Mouse (Mus musculus) forebrain, embryonic 12.5 days (tissue): ENCODE measurements at regions not wholly inside any gene's neighbourhood (a gene's known extent, or its start where the extent isn't known, plus 50 kb on each side); places are given as distances from the start of the nearest gene placed in this dataset.

Source experiments
- ATAC-seq: fragments of 200-750 bp; cut with Nextera tagmentation; 2 replicates; pipeline ENCODE4 v1.8.0; 2017; ENCODE audit warnings: moderate TSS enrichment; ENCODE audit not compliant: low FRiP score
- H3K27ac ChIP-seq: fragments of 300-500 bp; sonication (generic); 2 replicates; pipeline ENCODE4 v1.5.1; 2016; ENCODE audit warnings: mild to moderate bottlenecking
- H3K27me3 ChIP-seq: fragments of 300-500 bp; sonication (generic); 2 replicates; pipeline ENCODE4 v1.6.1; 2016; ENCODE audit warnings: mild to moderate bottlenecking
- H3K36me3 ChIP-seq: fragments of 300-500 bp; sonication (generic); replicated peaks from 2 replicates; pipeline ENCODE4 v1.6.1; 2016; ENCODE audit warnings: mild to moderate bottlenecking
- H3K4me1 ChIP-seq: fragments of 300-500 bp; sonication (generic); 2 replicates; pipeline ENCODE4 v1.6.1; 2016
- H3K4me2 ChIP-seq: fragments of 300-500 bp; sonication (generic); 2 replicates; pipeline ENCODE4 v1.6.1; 2016; ENCODE audit warnings: mild to moderate bottlenecking, moderate library complexity
- H3K4me3 ChIP-seq: fragments of 300-500 bp; sonication (generic); replicated peaks from 2 replicates; pipeline ENCODE4 v1.5.1; 2016; ENCODE audit warnings: mild to moderate bottlenecking
- H3K9ac ChIP-seq: fragments of 300-500 bp; sonication (generic); 2 replicates; pipeline ENCODE4 v1.6.1; 2016; ENCODE audit warnings: mild to moderate bottlenecking
- H3K9me3 ChIP-seq: fragments of 300-500 bp; sonication (generic); 2 replicates; pipeline ENCODE4 v1.6.1; 2016
- WGBS: fragments of 180-500 bp; shearing (Covaris S2); methylation state at CpG from one replicate; pipeline ENCODE4 v1.1.7; 2016; 5-methylcytosine and 5-hydroxymethylcytosine counted together

GRCm38 (mm10) chr14:62037917-62038316 is 254.5 kb upstream of the Rnaseh2b start:
- Histone ChIP-seq H3K9me3 (no peaks in the 10 kb centered on the region), H3K4me3 (no peak overlapping the region), H3K27me3 (no peaks in the 10 kb centered on the region), H3K27ac (no peak overlapping the region), H3K9ac (no peak overlapping the region), H3K4me2 (no peak overlapping the region), H3K4me1 (peaks cover 10% of the 10 kb centered on the region), H3K36me3 (no peaks in the 10 kb centered on the region)
- 92% methylated on average over 5 of the region's 5 CpGs for WGBS
- ATAC-seq: no peak

DNA sequence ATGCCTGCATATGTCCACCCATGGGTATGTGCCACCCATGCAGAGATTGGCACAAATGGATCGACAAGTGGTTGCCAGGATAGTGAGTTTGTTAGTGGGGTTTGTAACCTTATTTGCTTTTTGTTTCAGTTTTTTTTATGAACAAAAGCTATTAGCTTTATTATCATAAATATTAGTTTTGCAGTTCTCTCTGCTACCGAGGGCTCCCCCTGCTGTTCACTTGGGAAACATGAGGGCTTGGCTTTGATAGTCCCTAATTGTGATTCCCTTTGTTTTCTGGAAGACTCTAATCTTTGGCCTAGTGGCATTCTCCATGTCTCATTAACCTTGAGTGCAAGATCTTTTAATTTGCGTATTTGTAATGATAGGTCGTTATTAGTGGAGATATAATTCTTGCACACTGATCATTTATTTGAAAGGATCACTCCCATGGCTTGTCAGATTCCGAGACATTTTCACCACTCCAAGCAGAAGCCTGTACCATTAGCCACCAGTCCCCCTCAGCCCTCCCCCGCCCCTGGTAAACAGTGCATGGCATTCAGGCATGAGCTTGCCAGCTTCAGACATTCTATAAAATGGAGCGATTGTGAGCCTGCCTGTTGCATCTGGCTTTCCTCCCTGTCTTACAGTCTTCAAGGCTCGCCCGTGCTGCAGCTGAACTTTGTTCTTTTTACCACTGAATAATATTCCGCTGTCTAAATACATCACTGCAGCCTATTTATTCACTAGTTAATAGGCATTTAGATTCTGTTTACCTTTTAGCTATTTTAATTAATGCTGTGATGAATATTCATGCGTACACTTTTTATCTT is 249.9 kb upstream of the Rnaseh2b start:
- Histone ChIP-seq H3K9me3 (no peaks in the 10 kb centered on the region), H3K4me2 (no peak overlapping the region), H3K27me3 (no peaks in the 10 kb centered on the region), H3K4me1 (no peaks in the 10 kb centered on the region; the same call in 1 of the 2 replicates), H3K9ac (no peak overlapping the region), H3K4me3 (no peak overlapping the region), H3K27ac (no peak overlapping the region), H3K36me3 (no peaks in the 10 kb centered on the region)
- 32% methylated on average over 11 of the region's 11 CpGs for WGBS
- peak; percentile 95 for ATAC-seq

DNA sequence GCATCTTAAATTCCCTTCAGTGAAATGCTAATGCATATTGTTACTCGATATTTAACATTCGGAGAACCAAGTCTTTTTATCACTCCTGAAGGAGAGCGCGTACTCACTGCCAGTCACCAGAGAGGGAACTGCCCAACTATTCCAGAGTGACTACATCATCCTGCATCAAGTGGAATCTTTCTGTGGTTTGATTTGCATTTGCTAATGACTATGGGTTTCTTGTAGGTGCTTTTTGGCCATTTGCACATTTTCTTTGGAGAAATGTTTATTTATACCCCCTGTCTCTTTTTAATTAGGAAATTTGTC is 249.3 kb upstream of the Rnaseh2b start:
- WGBS: 34% methylated on average over 4 of the region's 4 CpGs
- peak; percentile 71 for ATAC-seq
- no peaks in the 10 kb centered on the region; the same call in 1 of the 2 replicates for H3K4me1 ChIP-seq

GRCm38 (mm10) chr14:62050941-62051340 is 241.4 kb upstream of the Rnaseh2b start:
- H3K27ac ChIP-seq: no peak overlapping the region
- H3K4me1 ChIP-seq: no peaks in the 10 kb centered on the region
- WGBS: 92% methylated on average over 6 of the region's 6 CpGs
- H3K27me3 ChIP-seq: no peaks in the 10 kb centered on the region
- H3K36me3 ChIP-seq: no peaks in the 10 kb centered on the region
- H3K4me3 ChIP-seq: no peak overlapping the region
- H3K9me3 ChIP-seq: no peaks in the 10 kb centered on the region
- H3K9ac ChIP-seq: no peak overlapping the region
- no peak for ATAC-seq
- no peak overlapping the region for H3K4me2 ChIP-seq

More for the DNA sequence above, 249.3 kb upstream of the Rnaseh2b start:
- Histone ChIP-seq H3K27ac (no peak overlapping the region), H3K4me2 (no peak overlapping the region), H3K36me3 (no peaks in the 10 kb centered on the region), H3K9ac (no peak overlapping the region), H3K4me3 (no peak overlapping the region), H3K27me3 (no peaks in the 10 kb centered on the region), H3K9me3 (no peaks in the 10 kb centered on the region)

- H3K27ac ChIP-seq: no peak overlapping the region
- no peaks in the 10 kb centered on the region for H3K27me3 ChIP-seq
- H3K4me1 ChIP-seq: no peaks in the 10 kb centered on the region
- ATAC-seq: no peak
- H3K36me3 ChIP-seq: no peaks in the 10 kb centered on the region
- H3K9me3 ChIP-seq: no peaks in the 10 kb centered on the region
- no peak overlapping the region for H3K4me3 ChIP-seq
- 62% methylated on average over 1 of the region's 1 CpGs for WGBS
- no peak overlapping the region for H3K9ac ChIP-seq
- H3K4me2 ChIP-seq: no peak overlapping the region
Measured at GRCm38 (mm10) chr14:62051923-62052322, 240.5 kb upstream of the Rnaseh2b start.

DNA sequence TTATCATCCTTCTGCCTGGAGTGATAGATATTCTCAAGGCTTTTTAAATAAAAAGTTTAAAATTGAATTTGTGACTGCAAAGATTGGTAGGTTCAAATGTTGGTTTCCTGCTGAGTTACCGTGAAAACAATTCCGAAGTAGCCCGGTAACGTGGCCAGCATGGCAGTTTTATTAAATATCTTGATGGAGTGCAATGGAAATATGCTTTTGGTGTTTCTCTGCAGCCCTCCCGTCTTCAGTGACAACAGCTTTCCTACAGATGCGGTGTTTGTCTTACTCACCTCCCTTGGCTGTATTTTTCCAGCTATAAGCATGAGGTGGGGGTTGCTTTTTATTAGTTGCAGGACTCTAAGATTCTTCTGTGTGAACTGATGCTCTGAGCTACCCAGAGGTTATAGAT is 239.4 kb upstream of the Rnaseh2b start:
- H3K36me3 ChIP-seq: no peaks in the 10 kb centered on the region
- no peak for ATAC-seq
- no peak overlapping the region for H3K27ac ChIP-seq
- 89% methylated on average over 6 of the region's 6 CpGs for WGBS
- H3K9me3 ChIP-seq: no peaks in the 10 kb centered on the region
- H3K9ac ChIP-seq: no peak overlapping the region
- no peak overlapping the region for H3K4me3 ChIP-seq
- no peaks in the 10 kb centered on the region for H3K4me1 ChIP-seq
- H3K4me2 ChIP-seq: no peak overlapping the region
- no peaks in the 10 kb centered on the region for H3K27me3 ChIP-seq

DNA sequence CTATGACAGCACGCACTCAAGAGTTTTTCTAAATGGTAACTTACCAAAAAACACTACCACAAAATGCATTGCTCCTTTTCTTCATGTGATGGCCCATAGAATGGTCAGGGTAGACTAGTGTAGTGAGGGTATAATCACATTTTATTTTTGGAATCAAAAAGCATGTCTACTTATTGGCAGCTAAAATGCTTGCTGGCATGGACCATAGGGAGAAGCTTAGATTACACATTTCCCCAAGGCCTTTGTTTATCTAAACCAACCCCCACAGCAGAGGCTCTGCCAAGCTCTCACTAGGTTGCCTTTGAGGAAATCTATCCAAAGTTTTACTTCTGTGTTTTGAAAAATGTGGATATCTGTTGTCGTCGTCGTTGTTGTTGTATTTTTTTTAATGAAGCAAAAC is 235.3 kb upstream of the Rnaseh2b start:
- Histone ChIP-seq H3K27me3 (no peaks in the 10 kb centered on the region), H3K4me2 (no peak overlapping the region), H3K9ac (no peak overlapping the region), H3K4me1 (no peaks in the 10 kb centered on the region), H3K9me3 (no peaks in the 10 kb centered on the region), H3K27ac (no peak overlapping the region), H3K4me3 (no peak overlapping the region), H3K36me3 (no peaks in the 10 kb centered on the region)
- WGBS: 84% methylated on average over 4 of the region's 4 CpGs
- no peak for ATAC-seq

DNA sequence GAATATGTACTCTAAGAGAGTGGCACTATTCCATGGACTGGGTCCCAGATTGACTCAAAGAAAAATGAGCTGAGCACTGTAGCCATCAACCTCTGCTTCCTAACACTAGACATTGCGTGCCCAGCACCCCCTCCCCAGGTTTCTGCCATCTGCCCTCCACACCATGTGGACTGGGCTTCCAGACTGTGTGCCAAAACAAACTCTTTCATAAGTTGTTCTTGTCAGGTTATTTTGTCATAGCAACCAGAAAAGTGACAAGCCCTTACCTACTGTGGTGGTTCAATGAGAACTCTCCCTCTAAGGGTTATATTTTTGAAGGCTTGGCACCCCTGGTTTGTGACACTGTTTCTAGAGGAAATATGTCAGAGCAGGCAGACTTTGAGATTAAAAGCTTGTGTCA is 234.3 kb upstream of the Rnaseh2b start:
- Histone ChIP-seq H3K27me3 (no peaks in the 10 kb centered on the region), H3K9ac (no peak overlapping the region), H3K4me3 (no peak overlapping the region), H3K4me1 (no peaks in the 10 kb centered on the region), H3K27ac (no peak overlapping the region), H3K9me3 (no peaks in the 10 kb centered on the region), H3K36me3 (no peaks in the 10 kb centered on the region), H3K4me2 (no peak overlapping the region)
- no peak for ATAC-seq
- WGBS: 89% methylated on average over 1 of the region's 1 CpGs

- Histone ChIP-seq H3K9me3 (no peaks in the 10 kb centered on the region), H3K9ac (no peak overlapping the region), H3K36me3 (no peaks in the 10 kb centered on the region), H3K4me1 (no peaks in the 10 kb centered on the region), H3K4me3 (no peak overlapping the region), H3K27me3 (no peaks in the 10 kb centered on the region), H3K27ac (no peak overlapping the region), H3K4me2 (no peak overlapping the region)
- 88% methylated on average over 6 of the region's 6 CpGs for WGBS
- ATAC-seq: no peak
Measured at GRCm38 (mm10) chr14:62071140-62071539, 221.2 kb upstream of the Rnaseh2b start.

GRCm38 (mm10) chr14:62084047-62084446 is 208.3 kb upstream of the Rnaseh2b start:
- ATAC-seq: no peak
- Histone ChIP-seq H3K9me3 (no peaks in the 10 kb centered on the region), H3K4me2 (no peak overlapping the region), H3K36me3 (no peaks in the 10 kb centered on the region), H3K27ac (no peak overlapping the region), H3K4me3 (no peak overlapping the region), H3K4me1 (no peaks in the 10 kb centered on the region), H3K9ac (no peak overlapping the region), H3K27me3 (no peaks in the 10 kb centered on the region)
- 75% methylated on average over 2 of the region's 2 CpGs for WGBS

GRCm38 (mm10) chr14:62088174-62088573 is 204.2 kb upstream of the Rnaseh2b start:
- H3K4me2 ChIP-seq: no peak overlapping the region
- ATAC-seq: no peak
- no peak overlapping the region for H3K9ac ChIP-seq
- 90% methylated on average over 3 of the region's 3 CpGs for WGBS
- H3K27ac ChIP-seq: no peak overlapping the region
- no peaks in the 10 kb centered on the region for H3K27me3 ChIP-seq
- no peaks in the 10 kb centered on the region for H3K4me1 ChIP-seq
- no peaks in the 10 kb centered on the region for H3K9me3 ChIP-seq
- H3K4me3 ChIP-seq: no peak overlapping the region
- H3K36me3 ChIP-seq: no peaks in the 10 kb centered on the region

DNA sequence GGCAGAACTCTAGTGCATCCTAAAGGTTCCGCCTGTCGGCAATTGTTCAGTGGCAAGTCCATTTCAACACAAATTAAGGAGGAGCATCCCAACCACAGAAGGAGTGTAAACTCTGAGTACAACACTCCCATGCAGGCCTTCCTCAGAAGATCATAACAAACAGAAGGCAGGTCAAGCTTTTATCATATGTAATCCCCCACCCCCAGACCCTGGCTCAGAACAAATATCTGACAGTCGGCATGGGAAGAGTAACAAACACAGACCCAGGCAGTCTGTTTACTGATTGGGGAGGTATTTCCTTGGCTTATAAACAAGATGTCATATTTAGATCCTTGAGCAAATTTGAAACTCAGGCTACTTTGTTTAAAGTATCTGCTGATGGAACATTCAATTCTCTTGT is 174.9 kb upstream of the Rnaseh2b start:
- no peak overlapping the region for H3K4me3 ChIP-seq
- ATAC-seq: no peak

GRCm38 (mm10) chr14:62118542-62118953 is 173.8 kb upstream of the Rnaseh2b start:
- H3K27me3 ChIP-seq: no peaks in the 10 kb centered on the region
- H3K4me3 ChIP-seq: no peak overlapping the region
- H3K36me3 ChIP-seq: no peaks in the 10 kb centered on the region
- no peaks in the 10 kb centered on the region for H3K4me1 ChIP-seq
- 65% methylated on average over 2 of the region's 2 CpGs for WGBS
- H3K9ac ChIP-seq: no peak overlapping the region
- no peak overlapping the region for H3K27ac ChIP-seq
- H3K9me3 ChIP-seq: no peaks in the 10 kb centered on the region
- H3K4me2 ChIP-seq: no peak overlapping the region
- ATAC-seq: no peak

More for the DNA sequence above, 174.9 kb upstream of the Rnaseh2b start:
- H3K4me2 ChIP-seq: no peak overlapping the region
- H3K4me1 ChIP-seq: no peaks in the 10 kb centered on the region
- WGBS: 93% methylated on average over 3 of the region's 3 CpGs
- H3K9me3 ChIP-seq: no peaks in the 10 kb centered on the region
- H3K36me3 ChIP-seq: no peaks in the 10 kb centered on the region
- H3K27me3 ChIP-seq: no peaks in the 10 kb centered on the region
- no peak overlapping the region for H3K27ac ChIP-seq
- no peak overlapping the region for H3K9ac ChIP-seq
